Mouse (Mus musculus) lung, postnatal 0 days (tissue): ENCODE measurements around the gene Oser1.

Experiments
- CTCF ChIP-seq: IDR thresholded peaks from 2 replicates; pipeline ENCODE4 v1.5.1; 2016; ENCODE audit warnings: antibody characterized with exemption, mild to moderate bottlenecking
- EP300 ChIP-seq: IDR thresholded peaks from 2 replicates; pipeline ENCODE4 v1.6.1; 2016; ENCODE audit warnings: antibody characterized with exemption, mild to moderate bottlenecking, control low read depth

DNA sequence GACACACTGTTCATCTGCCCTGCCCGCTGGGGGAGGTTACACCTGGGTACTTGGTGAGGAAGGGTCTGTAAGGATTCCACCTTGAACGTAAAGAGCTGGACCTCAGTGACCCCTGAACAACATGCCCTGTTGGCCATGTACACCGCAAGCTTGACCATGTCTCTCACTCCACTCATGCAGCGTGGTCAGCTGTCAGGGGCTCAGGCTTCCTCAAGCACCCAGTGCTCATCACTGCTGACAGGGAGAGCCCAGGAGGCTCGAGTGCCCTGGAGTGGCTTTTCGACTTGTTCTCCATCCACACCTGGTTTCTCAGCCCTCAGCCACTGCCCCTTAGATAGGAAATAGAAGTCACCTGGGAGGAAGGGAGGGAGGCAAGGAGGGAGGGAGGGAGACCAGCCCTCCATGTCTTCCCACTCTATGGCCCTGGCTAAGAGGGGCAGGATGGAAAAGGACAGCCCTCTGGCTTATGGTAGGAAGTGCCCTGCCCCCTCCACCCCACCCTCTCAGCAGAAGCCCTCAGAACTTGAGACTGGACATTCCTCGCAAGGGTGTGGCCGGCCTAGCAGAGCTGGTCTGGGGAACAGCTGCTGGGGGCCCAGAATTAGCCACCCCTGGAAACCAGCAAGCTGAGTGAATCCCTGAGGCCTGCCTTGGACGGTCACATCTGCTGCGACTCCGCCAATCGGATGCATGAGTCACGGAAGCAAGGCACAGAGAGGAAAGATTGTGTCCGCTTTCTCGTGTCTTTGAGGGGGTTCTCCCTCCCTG, 37.9 kb downstream of the Oser1 start:
- TF ChIP-seq CTCF (no peak), EP300 (no peak)
